Mouse (Mus musculus): ENCODE data around the gene Tiparp. TPM values are rescaled to one million over a fixed set of nuclear protein-coding genes. Genes with fewer than 3 reads are reported as not detected.
A peak's percentile ranks its signal among the peaks of the same experiment; 100 is the strongest.

Tiparp gene
- total RNA-seq, 2 experiments from 2014 or later = 15.9 to 19.1 TPM

DNA sequence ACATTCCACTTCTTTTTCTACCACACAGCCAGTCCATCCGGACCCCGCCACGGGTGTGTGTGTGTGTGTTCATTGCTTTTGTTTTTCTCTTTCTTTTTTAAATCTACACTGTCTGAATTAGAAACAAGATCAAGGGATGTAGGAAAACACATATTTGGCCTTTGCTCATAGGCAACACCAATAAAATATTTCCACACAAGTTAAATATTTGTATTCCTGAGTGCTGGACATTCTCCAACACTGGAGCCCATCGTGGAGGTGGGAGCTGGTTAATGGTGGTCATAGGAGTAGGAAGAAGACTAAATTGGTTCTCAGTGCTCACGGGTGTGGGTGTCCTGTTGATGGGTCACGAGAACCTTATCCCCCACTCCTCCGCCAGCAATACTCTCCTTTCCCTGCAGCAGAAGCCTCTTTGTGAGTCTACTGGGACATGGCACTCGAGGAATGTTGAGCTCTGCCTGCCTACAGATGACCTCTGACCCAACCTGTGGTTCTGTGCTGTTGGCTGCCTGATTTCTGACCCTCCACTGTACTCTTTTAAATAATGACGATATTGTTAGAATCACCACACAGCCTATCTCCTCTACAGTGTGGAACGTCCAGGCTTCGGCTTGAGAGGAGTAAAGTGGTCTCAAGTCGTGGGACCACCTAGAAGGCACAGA is 51.2 kb downstream of the Tiparp start:
- no peak for DNase-seq (ENCODE audit: low spot score in 2 of 2)

DNA sequence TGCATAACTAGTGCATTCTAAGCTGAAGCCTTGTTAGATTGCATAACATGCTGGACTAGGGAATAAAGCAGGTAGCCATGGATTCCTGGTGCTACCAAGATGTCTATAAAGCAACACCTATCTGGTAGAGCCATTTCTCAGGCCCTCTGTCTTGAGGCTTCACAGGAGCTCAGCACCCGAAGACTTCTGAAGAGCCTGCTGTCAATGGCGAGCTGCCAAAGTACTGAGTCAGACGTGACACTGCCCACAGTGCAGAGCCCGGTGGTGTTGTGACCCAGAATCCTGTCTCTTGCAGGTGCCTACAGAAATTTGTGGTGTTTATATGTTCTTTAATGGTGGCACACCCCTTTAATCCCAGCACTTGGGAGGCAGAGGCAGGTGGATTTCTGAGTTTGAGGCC is 53.4 kb downstream of the Tiparp start:
- no peak for DNase-seq (ENCODE audit: low spot score in 2 of 2)

DNA sequence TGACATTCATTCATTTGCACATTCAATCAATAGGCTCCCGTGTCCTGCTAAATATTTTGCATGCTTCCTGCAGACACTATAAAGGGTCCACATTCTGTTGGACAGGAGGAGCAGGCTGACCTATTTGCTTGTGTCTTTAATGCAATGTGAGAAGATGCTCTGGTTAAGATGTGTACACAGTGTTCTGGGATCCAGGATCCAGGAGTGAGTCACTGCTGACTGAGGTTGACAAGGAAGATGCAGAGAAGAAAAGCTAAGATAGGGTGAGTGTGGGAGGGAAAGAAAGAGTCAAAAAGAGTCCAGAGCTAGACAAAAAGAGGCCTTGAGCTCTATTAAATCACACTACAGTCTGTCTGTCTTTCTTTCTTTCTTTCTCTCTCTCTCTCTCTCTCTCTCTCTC is 56.1 kb downstream of the Tiparp start:
- no peak for DNase-seq (ENCODE audit: low spot score in 2 of 2)

DNA sequence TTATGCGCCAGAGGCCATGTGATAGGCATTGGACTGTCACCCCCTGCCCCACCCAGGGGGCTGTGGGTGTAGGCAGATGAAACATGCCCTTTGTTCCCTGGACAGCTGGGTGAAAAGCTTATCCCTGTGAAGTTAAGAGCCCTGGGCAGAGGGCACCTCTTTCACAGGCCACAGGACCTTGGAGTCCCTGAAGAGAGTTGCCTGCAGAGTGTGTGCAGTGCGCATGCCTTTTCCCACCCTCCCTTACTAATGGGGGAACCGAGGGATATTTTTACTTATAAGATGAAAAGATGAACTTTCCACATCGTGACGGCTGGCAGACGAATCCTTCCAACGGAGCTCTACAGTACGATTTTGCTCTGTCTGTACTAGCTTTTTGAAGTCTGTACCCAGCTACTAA is 57.1 kb downstream of the Tiparp start:
- DNase-seq (ENCODE audit: low spot score in 2 of 2) = no peak

DNA sequence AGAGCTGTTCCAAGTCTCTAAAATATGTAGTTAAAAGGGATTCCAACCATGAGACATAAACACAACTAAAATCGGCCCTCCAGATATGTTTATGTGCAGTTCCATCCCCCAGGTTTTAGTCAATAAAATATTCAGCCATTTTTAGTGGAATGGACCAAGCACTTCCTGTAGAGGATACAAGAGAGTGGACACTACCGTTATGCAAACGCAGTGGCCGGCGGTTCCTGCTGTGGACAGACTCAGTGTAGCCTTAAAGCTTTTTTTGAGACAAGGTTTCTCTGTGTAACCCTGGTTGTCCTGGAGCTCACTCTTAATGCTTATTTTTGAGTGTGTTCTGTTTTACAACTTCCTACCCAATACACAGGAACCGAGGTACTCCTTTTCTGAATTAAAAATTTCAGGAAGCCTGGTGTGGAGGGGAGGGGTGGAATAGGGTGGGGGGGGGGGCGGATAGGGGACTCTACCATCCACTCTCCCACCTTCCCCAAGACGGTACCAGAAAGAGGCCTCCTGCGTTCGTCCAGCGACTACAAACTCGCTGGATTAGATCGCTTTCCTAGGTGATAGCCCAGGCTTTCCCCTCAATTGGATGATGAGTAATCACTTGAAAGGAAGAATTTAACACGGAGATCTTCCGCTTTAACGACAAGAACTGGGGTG is 57.7 kb downstream of the Tiparp start:
- no peak for DNase-seq (ENCODE audit: low spot score in 2 of 2)

DNA sequence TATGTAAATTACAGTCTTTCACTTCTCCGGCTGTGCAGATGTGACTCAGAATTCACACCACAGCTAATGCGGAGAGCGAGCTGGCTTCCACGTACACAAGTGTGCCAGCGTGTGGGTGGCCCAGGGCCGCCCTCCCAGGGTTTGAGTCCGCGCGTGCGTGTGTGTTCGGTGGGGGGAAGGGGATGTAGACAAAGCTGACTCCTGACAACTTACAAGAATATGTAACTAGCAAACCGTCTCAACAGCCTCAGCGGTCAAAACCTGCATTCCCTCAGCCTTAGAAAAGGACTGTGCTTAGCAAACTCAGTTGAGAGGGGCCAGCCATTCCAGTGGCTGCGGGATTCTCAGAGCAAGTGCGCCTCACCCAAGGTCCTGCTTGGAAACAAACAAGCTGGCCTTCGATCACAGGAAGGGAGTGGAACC is 58.3 kb downstream of the Tiparp start:
- peak; percentile 74 to 81 for DNase-seq (ENCODE audit: low spot score in 2 of 2)

DNA sequence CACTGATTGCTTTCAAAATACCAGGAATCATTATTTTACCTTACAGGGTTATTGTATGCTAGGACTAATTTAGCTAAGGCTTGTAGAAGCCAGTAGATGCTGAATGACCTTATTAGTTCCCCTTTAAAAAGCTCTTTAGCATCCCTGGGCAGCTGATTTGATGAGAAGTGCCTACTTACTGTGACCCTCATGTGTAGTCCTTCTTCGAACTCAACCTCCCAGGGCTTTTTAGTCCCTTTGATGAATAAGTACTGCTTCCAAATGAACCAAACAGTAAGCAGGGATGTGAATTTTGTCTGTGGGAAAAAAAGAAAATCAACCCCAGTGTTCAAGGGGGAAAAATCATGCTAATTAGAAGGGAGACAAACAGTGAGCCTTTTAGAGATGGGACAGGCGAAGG is 58.8 kb downstream of the Tiparp start:
- DNase-seq (ENCODE audit: low spot score in 2 of 2) = no peak

DNA sequence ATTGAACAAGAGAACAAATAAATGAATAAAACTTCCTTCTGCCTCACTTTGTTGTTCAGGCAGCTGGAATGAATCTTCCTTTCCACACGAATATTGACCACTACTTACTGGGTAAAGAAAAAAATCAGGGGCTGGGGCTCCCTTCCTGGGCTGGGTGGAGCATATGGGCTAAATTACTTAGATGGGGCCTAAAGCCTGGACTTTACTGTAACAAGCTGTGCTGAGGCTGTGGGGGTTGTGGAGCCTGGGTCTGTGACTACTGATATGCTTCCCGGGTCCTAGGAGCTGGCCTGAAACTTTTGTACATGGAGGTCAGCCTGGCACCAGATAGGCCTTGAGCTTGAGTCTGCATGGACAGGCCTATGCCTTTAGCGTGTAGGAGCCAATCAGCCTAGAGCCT is 60.2 kb downstream of the Tiparp start:
- no peak for DNase-seq (ENCODE audit: low spot score in 2 of 2)

DNA sequence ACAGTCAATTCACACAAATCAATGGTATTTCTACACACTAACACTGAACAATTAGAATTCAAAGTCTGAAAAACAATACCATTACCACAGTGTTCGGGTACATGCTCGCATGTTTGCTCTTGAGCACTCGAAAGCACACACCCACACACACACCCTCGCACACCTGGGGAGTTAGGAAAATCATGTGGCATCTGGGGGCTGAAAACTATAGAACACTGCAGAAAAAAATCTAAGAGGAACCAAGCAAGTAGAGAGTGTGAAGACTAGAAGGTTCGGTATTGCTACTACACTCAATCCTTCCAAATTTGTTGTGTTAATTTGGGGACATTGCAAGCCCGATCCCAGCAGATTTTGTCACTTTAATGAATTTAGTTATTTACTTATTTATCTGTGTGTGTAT is 64.6 kb downstream of the Tiparp start:
- DNase-seq (ENCODE audit: low spot score in 2 of 2) = no peak

DNA sequence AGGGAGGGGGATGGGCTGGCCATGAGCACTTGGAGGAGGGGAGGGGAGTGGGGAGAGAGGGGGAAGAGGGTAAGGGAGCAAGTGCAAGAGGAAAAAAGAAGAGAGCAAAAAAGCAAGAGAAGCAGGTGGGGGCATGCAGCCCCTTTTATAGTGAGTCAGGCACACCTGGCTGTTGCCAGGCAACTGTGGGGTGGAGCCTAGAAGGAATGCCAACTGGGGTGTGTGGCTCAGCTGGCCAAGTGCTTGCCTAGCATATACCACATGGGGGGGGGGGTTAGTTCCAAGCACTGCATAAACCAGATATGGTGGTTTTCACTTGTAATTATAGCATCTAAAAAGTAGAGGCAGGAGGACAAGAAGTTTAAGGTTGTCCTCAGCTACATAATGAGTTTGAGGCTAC is 66.3 kb downstream of the Tiparp start:
- no peak for DNase-seq (ENCODE audit: low spot score in 2 of 2)

DNA sequence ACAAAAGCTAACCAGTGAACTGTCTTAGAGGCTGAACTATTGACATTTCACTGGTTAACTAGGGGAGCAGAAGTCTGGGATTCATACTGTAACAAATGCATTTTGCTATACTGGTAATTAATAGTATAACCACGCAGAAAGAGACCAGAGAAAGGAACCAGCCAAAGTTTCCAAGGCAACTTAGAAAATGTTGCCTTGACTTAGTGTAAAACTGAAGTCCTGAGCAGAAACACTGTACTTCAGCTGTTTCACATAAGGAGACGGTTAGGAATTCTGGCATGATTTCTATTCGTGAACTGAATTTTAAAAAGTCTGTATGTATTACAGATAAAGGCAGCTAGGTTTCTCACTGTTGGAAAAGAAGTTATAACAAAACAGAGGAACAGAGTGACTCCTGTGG is 67.0 kb downstream of the Tiparp start:
- no peak for DNase-seq (ENCODE audit: low spot score in 2 of 2)

DNA sequence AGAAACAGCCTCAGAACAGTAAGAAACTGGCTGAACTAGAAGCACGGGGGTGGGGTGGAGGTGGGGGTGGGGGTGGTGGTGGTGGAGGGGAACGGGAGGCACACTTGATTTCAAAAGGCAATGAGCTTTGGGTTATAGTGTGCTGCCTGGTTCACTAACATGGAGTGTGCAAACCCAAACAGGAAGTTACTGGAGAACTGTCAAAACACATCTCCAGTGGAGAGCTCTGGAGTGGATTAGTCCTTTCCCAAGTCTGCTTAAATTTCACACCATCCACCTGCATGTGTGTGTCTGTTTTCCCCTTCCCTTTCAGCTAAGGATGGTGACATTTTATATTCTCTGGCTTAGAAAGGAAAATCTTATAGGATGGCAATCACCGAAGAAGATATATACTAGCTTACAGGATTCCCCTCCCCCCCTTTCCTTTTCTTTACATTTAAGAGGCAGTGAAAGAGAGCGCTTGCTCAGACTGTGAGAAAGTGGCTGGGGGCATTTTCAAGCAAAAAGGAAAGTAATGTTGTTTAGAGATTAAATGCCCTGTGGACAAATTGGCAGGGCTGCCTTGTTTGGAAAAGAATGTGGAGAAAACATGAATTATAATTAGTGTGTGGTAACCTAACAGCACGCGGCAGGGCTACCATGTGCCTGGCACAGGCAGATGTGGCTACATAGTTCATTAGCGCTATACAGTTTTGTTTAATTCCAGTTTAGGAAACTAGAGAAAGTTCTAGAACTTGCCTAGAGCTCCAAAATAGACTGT is 70.0 kb downstream of the Tiparp start:
- DNase-seq (ENCODE audit: low spot score in 2 of 2) = no peak

DNA sequence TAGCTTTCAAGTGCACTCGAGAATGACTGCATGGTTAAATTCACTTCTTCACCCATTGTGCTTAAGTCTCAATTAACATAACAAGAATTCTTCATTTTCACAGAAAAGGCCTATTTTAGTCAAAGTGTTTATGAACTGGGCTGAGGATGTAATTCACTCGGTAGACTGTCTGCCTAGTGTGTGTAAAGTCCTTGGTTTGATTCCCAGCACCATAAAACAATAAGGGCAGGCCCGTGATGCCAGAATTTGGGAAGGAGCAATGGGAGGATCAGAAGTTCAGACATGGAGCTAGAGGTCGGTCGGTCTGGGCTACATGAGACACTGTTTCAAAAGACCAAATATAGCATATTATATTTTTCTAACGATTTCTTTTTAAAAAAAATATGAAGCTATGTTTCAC is 70.9 kb downstream of the Tiparp start:
- DNase-seq (ENCODE audit: low spot score in 2 of 2) = no peak

DNA sequence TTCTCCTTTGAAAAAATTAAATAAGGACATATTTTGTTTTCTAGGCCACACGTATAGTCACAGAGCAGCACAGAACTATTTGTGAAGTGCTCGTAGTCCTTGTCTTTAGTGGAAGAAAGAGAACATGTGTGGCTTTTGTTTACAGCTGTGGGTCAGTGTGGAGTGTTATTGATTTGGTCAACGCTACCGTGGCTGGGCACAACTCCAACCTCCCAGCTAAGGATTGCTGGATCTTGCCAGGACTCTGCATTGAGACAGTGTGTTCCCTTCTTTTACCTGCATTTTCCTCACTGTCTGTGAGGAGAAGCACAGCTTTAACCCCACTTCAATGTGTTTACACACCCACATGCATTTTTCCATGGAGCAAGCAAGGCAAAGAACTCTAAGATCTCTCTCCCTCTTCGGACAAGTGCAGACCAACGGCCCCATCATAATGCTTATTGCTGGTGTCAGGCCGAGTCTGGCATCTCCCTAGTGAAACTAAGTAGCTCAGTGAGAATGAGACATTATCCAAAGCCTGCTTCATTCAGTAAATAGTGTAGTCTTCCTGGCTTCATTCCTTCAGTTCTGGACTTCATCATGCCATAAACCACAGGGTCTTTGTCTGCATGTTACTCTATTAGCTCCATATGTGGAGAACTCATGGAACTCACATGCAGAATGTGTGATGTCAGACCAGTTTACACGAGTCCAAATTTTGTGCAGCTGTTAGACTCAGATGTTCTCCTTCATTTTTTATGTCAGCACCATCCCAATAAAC is 73.3 kb downstream of the Tiparp start:
- no peak for DNase-seq (ENCODE audit: low spot score in 2 of 2)

DNA sequence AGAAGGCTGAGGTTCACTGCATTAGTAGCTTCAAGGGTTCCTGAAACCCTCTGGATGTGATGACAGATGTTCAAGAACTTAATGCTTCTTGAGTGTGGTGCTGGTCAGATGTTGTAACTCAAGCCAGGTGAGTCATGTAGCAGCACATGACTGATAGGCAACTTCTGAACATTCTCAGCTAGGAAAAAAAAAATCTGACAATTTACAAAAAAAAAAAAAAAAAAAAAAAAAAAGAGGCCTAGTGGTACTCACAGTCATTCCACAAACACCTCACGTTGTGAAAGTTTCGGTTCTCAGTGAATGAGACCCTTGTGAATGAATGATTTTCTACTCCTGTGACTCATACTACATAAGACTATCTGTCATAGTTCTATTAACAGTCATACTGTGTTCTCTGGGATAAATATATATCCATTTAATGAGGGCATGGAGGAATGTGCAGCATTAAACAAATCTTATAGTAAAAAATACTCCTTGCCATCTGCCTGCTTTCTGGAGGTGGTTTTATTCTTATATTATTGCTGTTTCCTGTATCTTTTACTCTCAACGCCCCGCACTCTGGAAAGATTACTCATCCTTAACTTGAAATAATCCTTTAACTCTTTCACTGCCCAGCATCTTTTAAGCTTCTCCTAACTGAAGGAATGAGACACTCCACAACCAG is 75.3 kb downstream of the Tiparp start:
- DNase-seq (ENCODE audit: low spot score in 2 of 2) = peak in 1 of 2 experiments; percentile 7

Other genes with a start within 250 kb of the Tiparp start
- 10 to 100 TPM; 90.2 to 91.3 TPM for gene Ssr3, start 135.8 kb upstream of the Tiparp start, total RNA-seq (2021)
- 1 to 10 TPM; 6.9 to 7.3 TPM for gene Lekr1, start 137.8 kb downstream of the Tiparp start, total RNA-seq (2021)

All from left cerebral cortex, adult 18-20 months (tissue).